Mouse (Mus musculus) cerebellum, postnatal 10 days (tissue): ENCODE measurements at regions not wholly inside any gene's neighbourhood (a gene's known extent, or its start where the extent isn't known, plus 50 kb on each side); places are given as distances from the start of the nearest gene placed in this dataset.
A peak's percentile ranks its signal among the peaks of the same experiment; 100 is the strongest.

ENCODE experiments used
- DNase-seq, 2 experiments: peaks; one replicate each; pipeline ENCODE4 v3.0.0; 2021; ENCODE audit warnings: mixed read lengths in 2 of 2

DNA sequence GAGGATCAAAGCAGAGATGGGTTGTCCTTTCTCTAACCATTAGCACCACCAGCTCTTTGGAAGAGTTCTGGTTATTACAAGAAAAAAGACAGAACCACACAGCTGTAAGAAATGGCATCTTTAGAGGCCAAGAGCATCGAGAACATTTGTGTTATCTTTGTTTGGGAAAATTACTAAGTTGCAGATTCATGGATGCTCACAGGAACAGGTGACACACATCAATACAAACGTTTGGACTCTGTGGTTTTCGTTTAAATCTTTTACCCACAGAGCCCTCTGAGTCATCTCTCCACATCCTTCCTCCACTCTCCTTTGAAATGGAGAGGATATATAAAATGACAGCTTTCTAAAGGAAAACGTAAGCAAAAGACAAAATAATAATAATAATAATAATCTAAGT is 184.5 kb upstream of the Ppargc1a start:
- no peak for DNase-seq

DNA sequence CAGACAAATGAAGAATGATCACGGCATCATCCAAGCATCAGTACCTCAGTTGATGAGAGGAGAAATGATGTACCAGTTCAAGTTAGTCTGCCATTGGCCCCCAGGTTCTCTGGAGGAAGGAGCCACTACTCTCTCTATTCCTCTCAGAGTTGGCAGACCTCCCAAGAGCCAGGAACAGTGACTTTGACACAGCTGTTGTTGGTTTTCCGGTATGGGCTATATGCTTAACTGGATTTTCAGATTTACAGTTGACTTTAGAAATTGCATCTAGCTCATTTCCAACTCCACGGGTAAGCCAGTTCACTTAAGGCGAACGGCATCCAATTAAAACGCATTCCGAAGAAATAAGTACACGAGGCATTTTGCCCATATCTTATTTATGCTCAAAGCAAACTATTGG is 182.9 kb upstream of the Ppargc1a start:
- DNase-seq = no peak

DNA sequence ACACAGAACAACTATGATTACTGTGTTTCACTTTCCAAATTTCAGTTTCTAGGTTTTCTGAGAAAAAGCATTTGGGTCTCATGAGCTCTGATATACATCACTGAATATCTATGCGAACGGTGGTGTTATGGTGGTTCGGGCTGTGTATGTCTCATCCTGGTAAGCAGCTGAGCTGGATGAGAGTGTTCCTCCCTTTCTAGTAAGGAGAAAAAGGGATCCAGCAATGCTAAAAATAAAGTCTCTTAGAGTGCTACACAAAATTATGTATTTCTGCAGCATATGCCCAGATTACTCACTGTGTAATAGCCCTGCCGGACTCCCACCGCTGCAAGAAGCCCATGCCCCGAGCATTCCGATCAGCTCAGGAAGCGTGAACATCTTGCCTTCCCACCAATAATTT is 173.4 kb upstream of the Ppargc1a start:
- no peak for DNase-seq

DNA sequence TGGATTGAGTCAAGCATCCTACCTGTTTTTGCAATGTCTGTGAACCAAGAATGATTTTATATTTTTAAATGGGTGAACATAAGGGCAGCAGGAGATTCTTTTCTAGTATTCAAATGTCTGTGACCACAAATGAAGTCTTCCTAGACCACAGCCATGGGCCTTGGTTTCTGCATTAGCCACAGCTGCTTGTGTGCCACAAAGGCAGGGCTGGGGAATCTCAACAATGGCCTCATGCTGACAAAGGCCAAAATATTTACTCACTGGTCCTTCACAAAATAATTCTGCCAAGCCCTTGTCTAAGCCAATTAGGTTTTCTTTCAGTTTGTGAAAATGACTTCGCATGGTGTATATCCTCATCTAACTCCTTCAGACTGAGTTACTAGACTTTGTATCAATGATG is 162.7 kb upstream of the Ppargc1a start:
- DNase-seq = no peak

DNA sequence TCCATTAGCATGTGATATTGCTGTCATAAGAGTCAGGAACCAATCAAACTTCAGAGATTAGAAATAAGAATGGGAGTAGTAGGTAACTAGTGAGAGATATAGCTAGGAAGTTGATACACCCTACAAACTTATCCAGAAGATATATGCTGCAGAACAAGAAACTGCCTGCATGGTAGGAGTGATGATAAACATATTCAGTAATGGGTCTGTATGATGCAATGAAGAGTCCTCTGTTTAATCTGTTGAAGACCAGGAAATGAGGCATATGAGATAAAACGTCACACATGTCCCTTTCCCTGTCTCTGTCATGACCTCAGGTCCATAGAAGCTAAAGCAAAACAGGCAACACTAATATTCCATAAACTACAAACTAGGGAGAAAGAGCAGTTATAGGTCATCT is 162.2 kb upstream of the Ppargc1a start:
- no peak for DNase-seq

DNA sequence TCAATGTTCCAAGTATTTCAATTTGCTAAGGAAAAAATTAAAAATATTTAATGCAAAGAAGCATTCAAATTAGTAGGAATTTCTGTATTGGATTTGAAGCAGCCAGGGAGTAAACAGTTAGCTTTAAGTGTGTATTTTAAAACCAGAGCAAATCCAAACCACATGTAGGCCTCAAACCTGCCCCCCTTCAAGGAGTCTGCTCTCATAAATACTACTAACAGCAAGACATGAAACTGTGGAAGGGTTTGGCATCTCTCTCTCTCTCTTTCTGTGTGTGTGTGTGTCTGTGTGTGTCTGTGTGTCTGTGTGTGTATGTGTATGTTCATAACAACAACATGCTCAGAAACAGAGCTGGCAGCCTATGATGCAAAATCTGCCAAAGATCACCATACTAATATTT is 159.2 kb upstream of the Ppargc1a start:
- DNase-seq = no peak

DNA sequence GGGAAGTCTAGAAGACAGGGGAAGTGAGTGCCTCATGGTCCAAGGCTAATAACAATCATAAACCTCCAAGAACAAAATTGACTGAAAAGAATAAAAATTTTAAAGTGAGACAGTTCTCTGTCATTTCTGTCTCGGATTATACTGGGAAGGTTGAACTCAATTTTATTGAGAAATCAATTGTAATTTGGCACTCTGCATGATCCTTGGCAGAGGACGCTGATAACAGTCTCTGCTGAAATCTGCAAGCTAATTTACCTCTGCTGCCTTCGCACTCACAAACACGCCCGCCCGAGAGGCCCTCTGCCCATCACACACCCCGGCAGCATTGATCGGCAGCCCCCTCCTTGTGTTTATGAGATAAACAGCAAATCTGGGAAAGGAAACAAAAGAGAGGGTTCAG is 151.4 kb upstream of the Ppargc1a start:
- DNase-seq = peak; percentile 27 to 30

DNA sequence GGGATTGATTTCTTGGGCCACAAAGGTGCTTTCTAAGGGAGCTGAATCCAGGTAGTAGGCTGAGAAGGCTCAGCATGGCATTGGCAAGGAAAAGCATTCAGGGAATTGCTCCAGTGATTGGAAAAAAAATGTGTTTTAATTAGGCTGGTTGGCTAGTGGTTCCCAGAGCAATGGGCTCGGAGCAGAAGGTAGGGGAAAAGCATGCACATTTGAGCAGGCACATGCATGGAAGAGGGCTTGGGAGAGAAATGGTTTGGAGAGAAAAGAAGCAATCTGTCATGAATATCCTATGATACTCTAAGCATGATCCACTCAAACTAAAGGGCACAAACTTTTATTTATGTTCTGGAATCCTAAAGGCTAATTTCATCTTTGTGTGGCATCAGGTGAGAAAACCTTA is 150.9 kb upstream of the Ppargc1a start:
- peak; percentile 12 to 16 for DNase-seq

DNA sequence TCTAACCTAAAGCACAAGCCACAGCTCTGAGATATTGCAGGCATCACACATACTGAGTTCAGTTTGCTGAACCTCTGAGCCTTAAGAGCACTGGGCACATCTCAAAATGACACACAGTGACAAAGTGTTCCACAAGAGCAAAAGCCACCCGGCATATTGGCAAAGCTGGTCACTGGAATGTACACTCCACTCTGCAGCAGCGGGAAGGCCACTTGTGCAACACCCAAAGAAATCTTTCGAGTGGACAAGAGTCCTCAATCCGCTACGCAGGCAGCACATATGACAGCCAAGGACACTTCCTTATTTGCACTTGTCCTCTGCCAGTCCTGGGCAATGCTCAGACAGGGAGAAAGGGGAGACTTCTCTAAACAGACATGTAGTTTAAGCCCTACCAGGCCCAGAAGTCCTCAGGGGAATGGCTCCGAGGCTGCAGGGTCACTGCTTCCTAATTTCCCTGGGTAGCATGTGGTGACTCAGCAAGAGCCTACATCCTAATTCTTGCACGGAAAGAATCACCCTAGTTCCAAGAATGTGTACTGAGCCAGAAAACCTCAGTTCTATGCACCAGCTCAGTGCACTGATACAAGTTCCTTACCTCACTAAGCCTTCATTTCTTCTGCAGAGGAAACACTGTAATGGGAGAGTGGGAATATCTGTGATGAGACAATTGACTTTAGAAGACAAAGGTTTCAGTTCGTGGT is 144.5 kb upstream of the Ppargc1a start:
- DNase-seq = no peak

DNA sequence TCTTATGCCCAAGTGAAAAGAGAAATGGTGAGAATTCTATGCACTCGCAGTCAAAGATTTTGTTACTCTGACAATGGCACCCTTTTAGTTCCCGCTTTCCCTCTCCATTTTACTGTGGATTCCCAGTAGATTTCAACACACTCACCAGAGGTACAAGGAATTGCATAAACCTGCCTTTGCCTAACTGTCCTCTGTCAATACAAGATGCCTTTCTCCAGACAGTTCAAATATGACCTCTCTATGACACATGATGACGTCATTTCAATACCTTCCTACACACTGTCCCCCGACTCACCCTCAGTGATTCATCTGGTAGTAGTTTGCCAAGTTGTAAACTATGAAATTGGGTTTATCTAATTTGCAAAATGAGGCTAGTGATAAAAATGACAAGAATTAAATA is 143.1 kb upstream of the Ppargc1a start:
- no peak for DNase-seq

DNA sequence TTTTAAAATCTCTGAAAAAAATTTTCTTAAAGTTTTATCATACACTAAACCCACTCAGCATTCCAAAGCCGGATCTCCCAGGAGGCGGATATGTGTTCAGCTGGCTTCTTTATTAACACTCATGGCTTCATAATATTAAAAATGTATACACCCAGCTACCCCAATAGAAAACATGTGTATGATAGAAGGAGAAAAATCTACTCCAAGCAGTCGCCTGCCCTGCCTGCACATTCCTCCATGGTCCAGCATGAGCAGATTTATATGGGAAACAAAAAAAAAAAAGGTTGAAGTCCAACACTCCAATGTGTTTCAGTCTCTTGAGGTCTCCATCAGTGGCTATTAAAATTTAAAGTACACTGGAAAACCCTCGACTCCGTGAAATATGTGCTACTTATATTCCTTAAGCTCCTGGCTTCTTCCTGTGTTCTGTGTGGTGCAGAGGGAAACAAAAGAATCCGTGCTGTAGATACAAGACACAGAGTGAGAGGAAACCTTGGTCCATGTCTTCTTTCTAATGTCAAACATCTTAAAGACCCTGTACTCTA is 142.0 kb upstream of the Ppargc1a start:
- DNase-seq = no peak

DNA sequence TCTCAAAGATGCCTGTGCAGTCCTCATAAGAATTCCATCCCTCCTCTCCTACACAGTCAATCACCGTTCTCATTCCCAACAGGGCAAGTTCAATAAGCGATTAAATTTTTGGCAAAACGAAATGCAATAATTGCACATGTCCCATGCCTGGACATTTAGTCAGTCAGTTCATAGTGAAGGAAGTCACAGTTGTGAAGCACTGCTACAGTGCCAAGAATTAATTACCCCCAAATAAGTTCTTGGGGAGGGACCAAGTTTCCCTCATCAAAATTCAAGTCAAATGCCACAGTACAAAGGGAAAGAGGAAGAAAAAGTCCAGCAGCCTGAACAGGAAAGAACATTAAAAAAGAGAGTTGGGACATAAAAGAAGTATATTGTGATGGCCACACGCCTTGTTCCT is 112.4 kb upstream of the Ppargc1a start:
- DNase-seq = peak; percentile 33 to 47

DNA sequence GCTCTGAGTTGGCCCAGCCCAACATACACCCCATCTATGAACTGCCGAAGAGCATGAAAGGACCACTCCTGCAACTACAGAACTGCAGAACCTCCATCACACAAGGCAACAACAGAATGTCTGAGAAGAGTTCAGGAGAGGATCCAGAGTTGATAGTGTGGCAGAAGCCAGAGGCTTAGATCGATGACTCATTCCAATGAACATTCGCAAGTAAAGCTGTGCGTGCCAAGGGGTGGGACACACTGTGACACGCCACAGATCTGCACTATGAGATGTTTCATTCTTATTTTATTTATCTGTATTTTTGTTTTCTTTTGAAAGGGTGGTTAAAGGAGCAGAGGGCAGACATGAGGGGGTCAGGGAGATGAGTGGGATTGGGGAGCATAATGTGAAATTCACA is 103.7 kb upstream of the Ppargc1a start:
- peak in 1 of 2 experiments; percentile 7 for DNase-seq

DNA sequence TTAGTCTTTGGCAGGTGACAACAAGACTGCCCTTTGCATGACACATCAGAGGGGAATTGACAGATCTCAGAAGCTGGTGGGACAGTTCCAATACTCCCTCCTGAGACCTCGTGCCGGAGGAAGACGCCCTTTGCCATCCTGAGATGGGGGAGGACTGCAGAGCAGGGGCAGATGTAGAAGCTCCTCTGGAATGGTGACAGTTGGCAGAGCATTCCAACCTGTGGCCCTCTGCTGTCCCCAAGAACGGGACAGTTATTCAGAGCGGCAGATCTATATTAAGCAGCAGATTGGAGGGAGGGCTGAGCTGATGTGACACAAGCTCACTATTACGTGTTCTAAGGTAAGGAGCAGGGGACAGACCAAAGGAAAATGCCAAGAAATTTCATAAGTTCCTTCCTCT is 97.7 kb upstream of the Ppargc1a start:
- peak; percentile 10 to 14 for DNase-seq

DNA sequence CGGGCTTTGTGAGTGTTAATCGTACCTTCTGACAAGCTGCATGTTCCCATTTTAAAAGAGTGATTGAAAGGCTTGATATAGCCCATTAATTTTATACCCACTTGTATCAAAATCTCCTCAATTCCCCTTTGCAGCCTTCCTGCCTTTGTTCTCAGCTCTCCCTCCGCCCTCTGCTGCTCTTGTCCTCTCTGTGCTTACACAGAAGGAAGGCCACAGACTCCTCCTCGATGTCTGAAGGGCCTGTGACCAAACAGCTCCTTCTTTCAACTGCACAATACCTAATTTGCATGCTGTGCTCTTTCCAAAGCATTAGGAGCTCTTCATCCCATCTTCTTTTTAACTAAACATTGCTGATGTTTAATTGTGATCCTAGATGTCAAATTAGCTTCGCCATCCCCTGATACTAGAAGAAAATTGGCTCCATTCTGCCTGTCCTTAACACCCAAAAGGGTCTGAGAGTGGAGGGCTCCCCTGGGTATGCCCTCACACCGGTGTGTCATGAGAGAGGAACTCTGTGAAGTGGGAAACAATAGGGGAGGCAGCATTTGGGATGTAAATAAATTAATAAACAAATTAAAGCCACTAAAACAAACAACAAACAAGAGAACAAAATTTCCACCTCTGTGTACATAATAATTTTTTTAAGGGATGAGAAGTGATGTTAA is 90.8 kb upstream of the Ppargc1a start:
- DNase-seq = no peak

DNA sequence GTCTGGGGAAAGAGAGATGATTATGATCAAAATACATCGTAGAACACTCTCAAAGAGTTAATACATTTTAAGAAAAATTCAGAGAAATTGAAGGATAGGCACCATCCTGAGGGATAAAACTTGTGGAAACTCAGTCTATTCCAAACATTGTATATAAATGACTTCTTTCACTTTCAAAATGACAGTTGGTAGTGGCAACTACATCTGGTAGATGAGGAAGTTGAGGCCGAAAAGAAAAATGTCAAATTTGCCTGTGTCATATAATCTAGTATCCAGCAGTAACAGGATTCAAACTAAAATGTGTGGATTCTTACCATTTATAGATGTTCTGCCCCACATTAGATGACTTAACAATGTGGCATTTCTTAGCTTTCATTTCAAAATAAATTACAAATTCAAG is 86.0 kb upstream of the Ppargc1a start:
- DNase-seq = no peak

DNA sequence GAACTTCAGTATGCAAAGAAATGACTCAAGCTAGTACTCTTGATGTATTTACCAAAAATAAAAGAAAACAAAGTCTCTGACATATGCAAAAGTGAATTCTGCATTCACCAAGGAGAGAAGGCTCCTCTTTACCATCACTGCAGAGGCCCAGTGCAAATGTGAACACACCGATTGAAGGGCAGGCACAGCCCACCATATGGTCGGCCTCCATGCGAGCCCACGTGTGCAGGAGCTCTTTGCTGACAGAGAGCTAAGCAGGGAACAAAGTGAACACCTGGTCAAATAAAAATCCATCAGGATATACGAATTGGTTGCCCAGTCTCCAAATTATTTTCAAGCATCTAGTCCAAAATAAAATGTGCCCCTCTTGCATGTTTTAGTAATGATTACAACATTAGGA is 56.9 kb upstream of the Ppargc1a start:
- DNase-seq = peak; percentile 27 to 40
